Mouse (Mus musculus) lung, postnatal 0 days (tissue): ENCODE results near the gene 6030458C11Rik. TPM values are rescaled to one million over a fixed set of nuclear protein-coding genes. Genes with fewer than 3 reads are reported as not detected.

ENCODE experiments used
- ATAC-seq: fragments of 200-750 bp; cut with Nextera tagmentation; 2 replicates; pipeline ENCODE4 v1.8.0; 2017; ENCODE audit warnings: moderate library complexity
- DNase-seq: peaks from one replicate; pipeline ENCODE4 v3.0.0-alpha.2; 2016; ENCODE audit warnings: low spot score
- H3K27ac ChIP-seq: fragments of 300-500 bp; sonication (generic); 2 replicates; pipeline ENCODE4 v1.5.1; 2014; ENCODE audit warnings: antibody characterized with exemption, mild to moderate bottlenecking, low read length, mixed read lengths
- H3K27me3 ChIP-seq: fragments of 300-500 bp; sonication (generic); replicated peaks from 2 replicates; pipeline ENCODE4 v1.6.1; 2014; ENCODE audit warnings: low read length, mixed read lengths; ENCODE audit not compliant: insufficient read depth
- H3K36me3 ChIP-seq: fragments of 300-500 bp; sonication (generic); 2 replicates; pipeline ENCODE4 v1.6.1; 2014; ENCODE audit warnings: low read length, mixed read lengths; ENCODE audit not compliant: insufficient read depth
- H3K4me1 ChIP-seq: fragments of 300-500 bp; sonication (generic); 2 replicates; pipeline ENCODE4 v1.6.1; 2014; ENCODE audit warnings: antibody characterized with exemption, low read depth, low read length, mixed read lengths; ENCODE audit not compliant: insufficient read depth
- H3K4me2 ChIP-seq: fragments of 300-500 bp; sonication (generic); replicated peaks from 2 replicates; pipeline ENCODE4 v1.6.1; 2014; ENCODE audit warnings: low read depth, mild to moderate bottlenecking, low read length, moderate library complexity, mixed read lengths
- H3K4me3 ChIP-seq: fragments of 300-500 bp; sonication (generic); 2 replicates; pipeline ENCODE4 v1.5.1; 2014; ENCODE audit warnings: low read depth, low read length
- H3K9ac ChIP-seq: fragments of 300-500 bp; sonication (generic); replicated peaks from 2 replicates; pipeline ENCODE4 v1.6.1; 2014; ENCODE audit warnings: low read depth, mild to moderate bottlenecking
- H3K9me3 ChIP-seq: fragments of 300-500 bp; sonication (generic); 2 replicates; pipeline ENCODE4 v1.6.1; 2016; ENCODE audit warnings: low read length, mixed read lengths
- CTCF ChIP-seq: IDR thresholded peaks from 2 replicates; pipeline ENCODE4 v1.5.1; 2016; ENCODE audit warnings: antibody characterized with exemption, mild to moderate bottlenecking
- EP300 ChIP-seq: IDR thresholded peaks from 2 replicates; pipeline ENCODE4 v1.6.1; 2016; ENCODE audit warnings: antibody characterized with exemption, mild to moderate bottlenecking, control low read depth
- WGBS: fragments of 180-500 bp; shearing (Covaris S2); extraction: QIAGEN DNeasy Blood & Tissue Kit; methylation state at CpG from one replicate; pipeline ENCODE4 v1.1.7; 2014; 5-methylcytosine and 5-hydroxymethylcytosine counted together
- polyA plus RNA-seq: library from polyadenylated mRNA; unstranded; fragments of >200 nt; fragmentation: Nextera tagmentation; extraction: Ambion mirVana; gene quantifications from 2 replicates; pipeline ENCODE4 v1.2.1, GENCODE M21; 2015

Gene 6030458C11Rik
- polyA plus RNA-seq, 1 experiment from 2014 or later: 17.4 TPM

DNA sequence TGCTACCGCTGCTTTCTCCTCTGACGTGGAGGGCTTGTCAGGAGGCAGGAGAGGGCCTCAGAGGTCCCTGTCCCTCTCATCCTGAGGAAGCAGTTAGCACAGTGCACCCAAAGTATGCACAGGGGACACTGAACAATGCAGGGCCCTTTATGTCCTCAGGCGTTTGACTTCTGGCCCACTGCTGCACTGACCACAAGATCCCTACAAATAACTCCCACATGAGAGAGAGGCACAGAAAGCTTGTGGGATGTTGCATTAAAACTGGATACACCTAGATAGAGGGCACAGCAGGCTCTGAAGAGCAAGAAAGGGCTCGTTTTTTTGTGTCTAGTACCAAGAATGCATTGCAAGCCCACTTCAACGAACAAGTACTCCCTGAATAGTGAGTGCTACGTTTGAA lies 30.1 kb downstream of the 6030458C11Rik start:
- Histone ChIP-seq H3K27ac (no peak overlapping the region), H3K9me3 (no peaks in the 10 kb centered on the region), H3K4me2 (no peak overlapping the region), H3K9ac (no peak overlapping the region), H3K4me1 (no peaks in the 10 kb centered on the region; the same call in 1 of the 2 replicates), H3K36me3 (no peaks in the 10 kb centered on the region), H3K27me3 (no peaks in the 10 kb centered on the region), H3K4me3 (no peak overlapping the region)
- WGBS: 59% methylated on average over 6 of the region's 6 CpGs
- ATAC-seq (no peak), DNase-seq (no peak)
- TF ChIP-seq CTCF (no peak), EP300 (no peak)

DNA sequence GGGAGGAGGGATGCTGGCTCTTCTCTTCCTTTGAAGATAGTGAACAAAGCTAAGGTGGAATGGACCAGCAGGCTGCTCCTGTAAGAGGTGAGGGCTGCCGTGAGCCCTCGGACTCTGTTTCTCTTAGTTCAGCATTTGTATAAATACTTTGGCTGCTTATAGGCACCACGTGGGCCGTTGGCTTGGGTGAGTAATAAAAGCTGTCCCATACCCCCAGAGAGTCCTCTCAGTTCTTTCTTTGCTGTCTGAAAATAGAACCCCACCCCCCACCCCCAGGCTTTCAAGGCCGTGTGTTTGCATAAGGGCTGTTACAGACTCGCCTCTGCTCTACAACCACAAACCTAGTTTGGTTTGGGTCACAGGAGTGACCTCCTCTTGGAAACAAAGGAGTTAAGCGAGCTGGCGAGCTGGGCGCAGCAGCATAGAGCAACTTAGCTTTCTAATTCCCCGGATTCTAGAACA lies 35.0 kb downstream of the 6030458C11Rik start:
- DNase-seq (peak; percentile 12), ATAC-seq (peak; percentile 17; the same call in 1 of the 2 replicates)
- Histone ChIP-seq H3K27me3 (no peaks in the 10 kb centered on the region), H3K9ac (no peak overlapping the region), H3K36me3 (no peaks in the 10 kb centered on the region), H3K4me1 (no peaks in the 10 kb centered on the region; the same call in 1 of the 2 replicates), H3K27ac (no peak overlapping the region), H3K4me2 (peak overlapping the region; percentile 19; the same call in 1 of the 2 replicates), H3K9me3 (no peaks in the 10 kb centered on the region), H3K4me3 (no peak overlapping the region)
- TF ChIP-seq CTCF (no peak), EP300 (no peak)
- 10% methylated on average over 10 of the region's 10 CpGs for WGBS

DNA sequence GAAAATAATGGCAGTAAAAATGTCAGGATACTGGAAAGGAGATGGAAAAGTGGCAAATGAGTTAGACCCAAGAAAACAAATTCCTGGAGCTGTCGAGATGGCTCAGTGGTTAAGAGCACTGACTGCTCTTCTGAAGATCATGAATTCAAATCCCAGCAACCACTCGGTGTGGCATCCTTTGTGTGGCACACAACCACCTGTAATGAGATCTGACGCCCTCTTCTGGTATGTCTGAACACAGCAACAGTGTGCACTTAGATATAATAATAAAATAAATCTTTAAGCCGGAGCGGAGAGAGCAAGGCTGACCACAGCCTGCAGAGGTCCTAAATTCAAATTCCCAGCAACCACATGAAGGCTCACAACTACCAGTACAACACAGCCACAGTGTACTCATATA lies 35.9 kb downstream of the 6030458C11Rik start:
- no peak overlapping the region for H3K4me2 ChIP-seq
- no peak overlapping the region for H3K27ac ChIP-seq
- TF ChIP-seq CTCF (peak; percentile 16; the same call in 1 of the 2 replicates), EP300 (no peak)
- 68% methylated on average over 5 of the region's 5 CpGs for WGBS
- no peaks in the 10 kb centered on the region for H3K9me3 ChIP-seq
- DNase-seq (no peak), ATAC-seq (no peak)
- H3K27me3 ChIP-seq: no peaks in the 10 kb centered on the region
- H3K4me3 ChIP-seq: no peak overlapping the region
- no peaks in the 10 kb centered on the region; the same call in 1 of the 2 replicates for H3K4me1 ChIP-seq
- H3K36me3 ChIP-seq: no peaks in the 10 kb centered on the region
- no peak overlapping the region for H3K9ac ChIP-seq

DNA sequence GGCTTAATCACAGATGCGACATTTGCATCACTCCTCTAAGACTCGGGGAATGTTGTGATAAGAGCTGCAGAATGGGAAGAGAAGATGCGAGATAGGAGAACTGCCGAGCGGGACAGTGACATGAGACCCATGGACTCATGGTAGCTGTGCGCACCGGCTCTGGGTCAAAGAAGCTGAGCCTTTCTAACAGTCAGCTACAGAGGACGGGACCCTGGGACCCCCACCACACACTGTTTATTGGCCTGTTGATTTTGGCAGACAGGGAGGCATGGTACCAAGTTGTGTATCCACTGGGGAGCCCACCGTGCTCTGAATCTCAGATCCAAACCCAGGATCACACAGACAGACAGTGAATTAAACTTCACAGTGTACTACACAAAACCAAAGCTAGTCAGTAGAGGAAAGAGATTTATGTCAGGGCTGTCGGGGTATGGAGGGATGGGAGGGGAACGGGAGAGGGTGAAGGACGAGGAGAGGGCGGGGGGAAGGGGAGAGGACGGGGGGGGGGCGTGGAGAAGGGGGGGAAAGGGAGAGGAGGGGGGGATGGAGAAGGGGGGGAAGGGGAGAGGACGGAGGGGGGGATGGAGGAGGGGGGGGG lies 42.6 kb downstream of the 6030458C11Rik start:
- DNase-seq: no peak
- H3K4me1 ChIP-seq: no peaks in the 10 kb centered on the region
- ATAC-seq: no peak

DNA sequence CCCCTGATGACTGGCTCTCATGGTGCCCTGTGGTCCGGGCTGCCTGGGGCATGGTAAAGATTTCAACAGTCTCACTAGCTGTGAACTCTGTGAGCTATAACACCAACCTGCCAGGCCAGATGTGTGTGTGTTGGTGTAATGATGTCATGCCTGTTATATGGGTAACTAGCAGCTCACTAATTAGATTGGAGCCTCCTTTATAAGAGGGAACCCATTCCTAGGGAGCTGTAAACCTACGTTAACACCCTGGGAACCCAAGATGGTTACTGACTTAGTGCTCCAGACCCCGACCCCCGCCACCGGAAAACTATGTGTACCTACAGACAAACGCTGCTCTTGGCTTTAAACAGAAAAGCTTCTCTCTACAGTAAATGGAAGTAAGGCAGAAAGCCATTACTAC lies 43.2 kb downstream of the 6030458C11Rik start:
- Histone ChIP-seq H3K4me1 (no peaks in the 10 kb centered on the region), H3K9ac (no peak overlapping the region), H3K4me2 (no peak overlapping the region), H3K36me3 (no peaks in the 10 kb centered on the region), H3K9me3 (no peaks in the 10 kb centered on the region), H3K27ac (no peak overlapping the region), H3K4me3 (no peak overlapping the region), H3K27me3 (no peaks in the 10 kb centered on the region)
- no peak for DNase-seq
- ATAC-seq: no peak
- 70% methylated on average over 6 of the region's 6 CpGs for WGBS
- TF ChIP-seq CTCF (no peak), EP300 (no peak)

More for the DNA sequence above, 42.6 kb downstream of the 6030458C11Rik start:
- Histone ChIP-seq H3K4me2 (no peak overlapping the region), H3K9me3 (no peaks in the 10 kb centered on the region), H3K27me3 (no peaks in the 10 kb centered on the region), H3K9ac (no peak overlapping the region), H3K4me3 (no peak overlapping the region), H3K27ac (no peak overlapping the region), H3K36me3 (no peaks in the 10 kb centered on the region)
- TF ChIP-seq CTCF (no peak), EP300 (no peak)
- WGBS: 58% methylated on average over 12 of the region's 16 CpGs

DNA sequence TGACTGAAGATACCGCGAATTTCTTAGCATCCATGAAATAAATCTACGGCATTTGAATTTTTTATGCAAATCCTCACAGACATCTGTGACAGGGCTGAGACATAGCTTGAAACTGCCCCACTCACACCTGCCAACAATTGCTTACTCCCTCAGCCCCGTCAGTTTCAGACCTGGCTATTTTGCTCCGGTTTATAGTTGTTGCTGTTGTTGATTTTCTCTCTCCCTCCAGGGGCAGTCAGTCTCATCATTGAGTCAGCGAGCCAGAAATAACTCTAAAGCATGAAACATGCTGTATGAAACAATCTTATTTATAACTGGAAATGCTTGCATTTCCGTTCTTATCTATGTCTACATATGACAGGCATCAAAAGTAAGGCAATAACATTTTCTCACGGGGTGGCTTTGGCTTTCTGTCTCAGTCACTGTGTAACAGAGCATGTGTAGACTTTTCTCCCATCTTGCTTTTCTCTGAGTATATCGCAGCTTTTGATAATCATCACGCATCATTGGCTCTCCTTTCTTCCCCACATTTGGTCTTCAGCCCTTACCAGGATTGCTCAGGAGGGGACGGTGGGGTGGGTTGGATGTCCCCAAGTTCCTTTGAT lies 50.2 kb downstream of the 6030458C11Rik start:
- Histone ChIP-seq H3K27ac (no peak overlapping the region), H3K9ac (no peak overlapping the region), H3K4me1 (no peaks in the 10 kb centered on the region), H3K9me3 (no peaks in the 10 kb centered on the region), H3K36me3 (no peaks in the 10 kb centered on the region), H3K27me3 (no peaks in the 10 kb centered on the region), H3K4me2 (no peak overlapping the region), H3K4me3 (no peak overlapping the region)
- 70% methylated on average over 11 of the region's 11 CpGs for WGBS
- ATAC-seq: no peak
- DNase-seq: peak; percentile 38
- TF ChIP-seq EP300: no peak
- no peak for TF ChIP-seq CTCF
